Mouse (Mus musculus): Measurements from ENCODE around the gene Cd22.

DNA sequence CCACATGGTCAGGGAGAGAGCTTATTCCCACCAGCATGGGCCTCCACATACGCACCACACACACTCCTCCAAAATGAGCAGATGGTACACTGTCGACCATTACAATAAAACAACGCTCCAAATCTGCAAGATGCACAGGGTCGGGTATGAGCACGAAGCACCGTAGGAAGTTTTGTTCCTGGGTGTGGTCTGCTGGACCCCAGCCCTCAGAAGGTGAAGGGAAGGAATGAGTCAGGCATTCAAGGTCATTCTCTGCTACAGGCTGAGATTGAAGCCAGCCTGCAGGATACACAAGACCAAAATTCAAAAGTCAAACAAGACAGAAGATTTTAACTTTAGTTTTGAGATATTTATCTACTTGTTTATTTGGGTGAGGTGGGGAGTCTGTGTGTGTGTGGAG, 32.2 kb downstream of the Cd22 start:
- TF ChIP-seq POLR2A (IDR thresholded peaks at IDR 0.05; ENCODE audit: control insufficient read depth, extremely low read depth, insufficient read depth, low read length, poor library complexity): no peak
- TF ChIP-seq CTCF (IDR thresholded peaks at IDR 0.05; ENCODE audit: borderline replicate concordance, control insufficient read depth, extremely low read depth, insufficient read depth, low read length, poor library complexity): no peak

Data from thymus, adult 2 months (tissue).